Mouse (Mus musculus) lung, postnatal 25 days (tissue): ENCODE results near the gene Stx6.

Experiments
- DNase-seq: peaks from one replicate; pipeline ENCODE4 v3.0.0; 2022; ENCODE audit warnings: low spot score

Gene Stx6

DNA sequence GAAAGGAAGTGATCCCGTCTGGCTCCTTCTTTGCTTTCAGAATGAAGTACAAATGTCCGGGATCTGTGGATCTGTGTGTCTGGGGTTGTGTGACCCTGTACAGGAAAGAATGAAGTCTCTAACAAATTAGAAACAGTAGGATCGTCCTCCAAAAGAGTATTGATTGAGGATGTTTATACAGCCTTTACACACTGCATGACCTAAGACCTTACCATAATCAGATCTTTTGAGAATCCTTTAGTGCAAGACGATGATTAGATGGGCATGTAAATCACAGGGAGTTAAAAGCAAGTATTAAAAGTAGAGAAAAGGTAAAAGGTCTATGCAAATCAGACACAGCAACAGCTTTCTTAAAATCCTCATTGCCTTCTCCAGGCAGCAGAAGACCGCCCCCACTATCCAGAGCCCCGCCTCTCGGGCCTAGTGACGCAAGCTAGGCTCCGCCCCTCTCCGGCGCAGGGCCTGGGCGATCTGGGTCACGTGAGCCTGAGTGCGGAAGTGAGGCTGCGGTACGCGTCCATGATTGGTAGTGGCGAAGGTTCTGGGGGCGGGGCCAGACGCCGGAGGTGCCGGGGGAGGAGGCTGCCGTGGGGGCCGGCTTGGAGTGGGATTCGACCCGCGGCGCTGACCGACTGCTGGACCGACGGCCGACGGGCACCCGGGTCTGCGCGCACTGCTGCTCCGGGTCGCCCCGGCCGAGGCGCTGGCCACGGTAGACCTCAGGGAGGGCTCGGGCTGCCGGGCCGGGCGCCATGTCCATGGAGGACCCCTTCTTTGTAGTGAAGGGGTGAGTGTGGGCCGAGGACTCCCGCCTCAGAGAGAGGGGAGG is at the start of gene Stx6:
Stx6 (plus strand) TSS at position 575 of the 829 bp plus-strand sequence.
- peak; percentile 98 for DNase-seq

DNA sequence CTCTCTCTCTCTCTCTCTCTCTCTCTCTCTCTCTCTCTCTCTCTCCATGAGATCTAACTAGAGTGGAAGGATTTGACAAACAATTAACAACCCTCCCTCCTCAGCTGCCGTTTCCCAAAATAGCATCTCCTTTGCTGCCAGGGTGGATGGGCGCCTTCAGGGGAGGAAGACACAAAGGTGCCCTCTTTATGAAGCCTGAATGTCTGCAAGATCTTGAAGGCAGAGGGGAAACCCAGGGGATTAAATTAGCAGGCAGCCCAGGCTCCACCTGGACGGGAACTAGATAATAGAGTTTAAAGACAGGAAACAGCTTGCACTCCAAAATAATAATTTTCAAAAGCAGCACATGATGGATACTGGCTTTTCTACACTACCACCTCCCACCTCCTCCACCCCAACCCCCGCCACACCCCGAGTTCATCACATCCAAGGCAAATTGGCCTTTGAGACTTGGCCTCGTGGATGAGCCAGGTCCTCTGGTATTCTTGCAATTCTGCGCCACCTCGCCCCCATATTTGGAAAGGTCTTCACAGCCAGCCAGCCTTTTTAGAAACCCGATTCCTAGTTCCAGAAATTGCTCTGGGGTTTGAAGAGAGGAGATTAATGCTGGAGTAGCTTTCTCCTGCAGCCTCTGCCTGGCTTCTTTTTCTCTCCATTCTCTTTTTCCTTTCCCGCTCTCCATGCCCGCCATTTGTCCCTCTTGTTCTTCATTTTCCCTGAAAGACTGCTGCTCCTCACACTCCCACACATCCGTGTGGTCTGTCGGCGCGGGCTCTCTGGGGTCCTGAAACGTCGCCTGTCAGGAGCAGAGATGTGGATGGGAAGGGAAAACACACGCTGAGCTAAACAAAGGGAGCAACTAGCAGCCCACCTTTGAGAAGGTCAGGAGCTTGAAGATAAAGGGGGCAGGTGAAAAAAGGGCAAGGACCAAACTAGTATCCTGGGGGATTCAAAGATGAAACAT is 48.8 kb upstream of the Stx6 start:
- DNase-seq: no peak

DNA sequence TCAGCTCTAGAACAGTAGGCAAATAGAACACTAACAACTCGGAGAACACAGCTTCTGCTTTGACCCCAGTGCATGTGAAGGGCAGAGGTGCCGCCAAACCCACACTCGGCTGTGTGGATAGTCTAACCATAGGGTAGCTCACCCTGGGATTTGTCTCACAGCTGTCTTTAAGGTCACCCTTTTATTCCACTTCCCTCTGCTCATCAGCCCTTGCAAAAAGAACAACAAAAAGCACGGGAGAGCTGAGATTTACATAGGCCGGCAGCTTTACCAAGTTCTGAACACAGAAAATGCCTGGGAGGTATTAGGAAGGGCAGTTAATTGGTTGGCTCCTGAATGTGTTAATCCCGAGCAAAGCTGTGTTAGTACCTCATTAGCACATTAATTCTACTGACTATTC is 47.0 kb upstream of the Stx6 start:
- no peak for DNase-seq

DNA sequence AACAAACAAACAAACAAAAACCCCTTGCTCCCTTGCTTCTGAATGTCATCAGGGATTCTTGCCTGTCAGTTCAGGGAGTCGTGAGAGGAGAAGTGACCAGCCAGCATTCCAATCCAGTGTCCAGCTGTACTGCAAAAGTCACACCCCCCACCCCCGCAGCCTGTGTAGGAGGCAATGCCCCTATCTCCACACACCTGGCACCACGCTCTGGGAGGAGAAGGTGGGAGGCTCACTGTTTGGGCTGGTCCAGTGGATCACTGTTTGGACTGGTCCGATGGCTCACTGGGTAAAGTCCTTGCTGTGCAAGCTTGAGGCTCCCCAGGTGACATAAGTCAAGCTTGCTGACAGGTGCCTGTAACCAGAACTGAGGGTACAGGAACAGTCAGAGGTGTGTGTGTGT is 46.4 kb upstream of the Stx6 start:
- no peak for DNase-seq

DNA sequence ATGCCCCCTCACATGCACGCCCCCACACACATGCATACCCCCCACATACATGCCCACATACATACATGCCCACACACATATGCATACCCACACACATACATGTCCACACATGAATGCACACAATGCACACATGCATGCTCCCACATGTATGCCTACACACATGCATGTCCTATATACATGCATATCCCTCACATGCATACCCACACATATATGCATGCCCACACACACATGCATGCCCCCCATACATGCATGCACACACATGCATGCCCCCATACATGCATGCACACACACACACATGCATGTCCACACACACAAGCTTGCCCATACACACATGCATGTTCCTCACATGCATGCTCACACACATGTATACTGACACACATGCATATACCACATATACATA is 45.6 kb upstream of the Stx6 start:
- DNase-seq: no peak

DNA sequence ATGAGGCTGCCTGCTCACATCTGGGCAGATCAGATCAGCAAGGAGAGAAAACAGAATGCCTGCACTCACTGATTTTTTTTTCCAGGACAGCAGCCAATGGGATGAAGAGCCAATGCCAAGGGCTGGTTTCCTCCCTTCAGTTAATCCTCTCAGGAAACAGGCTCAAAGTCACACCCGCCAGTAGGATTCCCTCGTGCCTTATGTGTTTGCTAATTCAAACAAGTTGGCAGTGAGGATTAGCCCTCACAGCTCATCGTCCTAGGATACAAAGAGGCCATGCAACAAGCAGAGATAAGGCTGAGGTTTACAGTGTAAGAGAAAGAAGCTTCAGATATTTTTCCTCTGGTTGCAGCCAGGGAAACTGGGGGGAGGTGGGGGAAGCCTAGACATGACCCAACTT is 44.6 kb upstream of the Stx6 start:
- no peak for DNase-seq

DNA sequence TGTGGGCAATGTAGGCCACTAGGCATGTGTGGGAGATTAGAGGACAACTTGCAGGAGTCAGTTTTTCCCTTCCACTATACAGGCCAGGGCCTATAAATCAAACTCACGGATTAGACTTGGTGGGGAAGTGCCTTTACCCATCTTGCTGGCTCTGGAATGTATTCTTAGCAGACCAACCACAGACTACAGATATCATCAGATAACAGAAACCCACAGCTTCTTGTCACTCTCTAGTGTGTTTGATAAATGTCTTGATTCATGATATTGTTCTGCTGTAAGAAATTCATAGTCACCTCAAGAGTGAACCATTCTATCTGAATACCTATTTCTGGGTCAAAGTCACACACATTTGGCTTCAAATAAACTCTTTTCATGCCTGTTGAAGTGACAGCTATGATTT is 38.8 kb upstream of the Stx6 start:
- DNase-seq: no peak

DNA sequence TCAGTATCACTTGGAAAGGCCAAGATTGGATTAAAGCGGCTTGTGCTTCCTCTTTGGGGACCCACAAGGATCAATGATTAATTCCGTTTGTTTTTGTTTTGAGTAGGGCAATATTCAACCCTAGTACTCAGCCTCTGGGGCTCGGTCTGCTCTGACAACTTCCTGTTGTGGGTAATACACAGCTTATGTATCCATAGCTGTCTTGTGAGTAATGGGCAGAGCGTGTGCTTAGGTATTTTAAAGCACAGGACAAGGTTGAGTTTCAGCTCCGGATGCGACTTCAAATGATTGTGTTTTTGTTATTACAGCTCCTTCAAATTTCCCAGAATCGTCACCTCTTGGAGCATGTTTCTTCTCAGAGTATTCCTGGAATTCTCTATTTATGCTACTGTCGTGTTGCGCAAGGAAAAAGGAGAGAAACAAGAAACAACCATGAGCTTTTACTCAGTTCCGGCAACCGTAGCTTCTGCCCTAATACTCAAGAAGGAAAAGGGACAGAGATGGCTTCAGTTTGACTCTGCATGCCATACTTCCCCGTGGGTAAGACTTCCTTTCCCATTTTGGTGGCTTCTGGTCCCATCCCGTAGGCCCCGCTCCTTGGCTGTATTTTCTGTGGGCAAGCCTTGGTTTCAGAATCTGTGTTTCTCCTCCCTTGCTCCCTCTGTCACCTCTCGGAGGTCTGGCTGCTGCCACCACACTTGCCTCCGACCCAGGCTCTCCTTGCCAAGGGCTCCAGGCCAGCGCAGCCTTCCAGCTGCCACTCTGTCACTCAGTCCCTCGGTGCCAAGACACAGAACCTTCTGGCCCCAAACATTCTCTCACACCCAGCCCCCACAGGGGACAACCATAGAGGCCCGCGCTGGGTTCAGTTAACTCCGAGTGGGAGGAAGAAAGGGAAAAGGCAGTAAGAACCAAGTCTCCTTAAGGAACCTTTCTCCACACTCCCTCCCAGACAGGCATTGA is 36.3 kb upstream of the Stx6 start:
- DNase-seq: peak; percentile 54

DNA sequence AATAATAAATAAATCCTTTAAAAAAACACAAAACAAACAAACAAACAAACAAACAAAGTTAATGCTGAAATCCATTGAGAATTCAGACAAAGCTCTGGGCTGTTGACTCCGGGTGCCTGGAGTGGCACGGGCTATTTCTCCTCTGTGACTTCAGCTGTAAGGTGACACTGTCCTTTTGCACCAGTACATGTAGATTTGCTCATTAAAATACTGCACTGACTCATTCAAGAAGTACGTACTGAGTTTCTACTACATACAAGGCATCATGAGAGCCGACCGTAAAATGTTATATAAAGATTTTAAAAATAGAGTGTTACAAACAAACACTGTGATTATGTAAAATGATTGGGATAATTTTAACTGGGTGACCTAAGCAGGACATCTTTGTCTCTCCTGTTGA is 34.1 kb upstream of the Stx6 start:
- no peak for DNase-seq

DNA sequence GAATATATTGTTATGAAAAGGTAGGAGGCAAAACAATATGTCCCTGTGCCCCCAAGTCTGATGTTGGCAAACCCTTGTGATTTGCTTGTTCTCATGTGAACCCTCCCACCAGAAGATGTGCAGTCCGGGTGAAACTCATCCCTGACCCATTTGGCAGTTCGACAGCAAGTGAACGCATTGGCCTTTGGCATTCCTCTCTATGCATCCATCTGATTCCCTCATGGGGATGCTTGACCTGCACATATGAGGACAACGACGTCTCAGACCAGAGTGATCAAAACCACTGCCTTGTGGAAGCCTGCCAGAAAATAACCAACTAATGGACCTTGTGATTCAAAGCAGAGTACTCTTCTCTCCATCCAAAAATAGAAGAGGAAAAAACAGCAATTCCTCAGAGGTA is 31.8 kb upstream of the Stx6 start:
- DNase-seq: no peak

DNA sequence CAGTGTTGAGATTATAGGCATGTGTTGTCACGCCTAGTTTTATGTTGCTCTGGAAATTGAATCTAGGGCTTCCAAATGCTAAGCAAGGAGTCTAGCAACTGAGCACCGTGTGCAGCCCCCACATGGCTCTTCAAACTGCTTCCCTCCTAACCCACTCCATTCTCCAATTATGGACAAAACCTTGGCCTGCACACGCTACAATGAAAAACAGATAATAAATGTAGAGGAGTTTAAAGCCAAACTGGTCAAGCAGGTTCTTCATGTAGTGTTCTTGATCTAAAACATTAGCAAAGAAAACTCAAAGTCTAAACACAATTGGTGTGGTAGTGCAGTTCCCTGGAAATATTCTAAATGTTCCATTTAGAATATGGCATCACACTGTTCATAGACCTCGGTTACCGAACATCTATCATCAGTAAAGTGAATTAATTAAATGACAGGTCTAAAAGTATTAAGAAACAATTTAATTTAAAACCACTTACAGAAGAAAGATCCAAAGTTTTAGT is 31.0 kb upstream of the Stx6 start:
- no peak for DNase-seq

DNA sequence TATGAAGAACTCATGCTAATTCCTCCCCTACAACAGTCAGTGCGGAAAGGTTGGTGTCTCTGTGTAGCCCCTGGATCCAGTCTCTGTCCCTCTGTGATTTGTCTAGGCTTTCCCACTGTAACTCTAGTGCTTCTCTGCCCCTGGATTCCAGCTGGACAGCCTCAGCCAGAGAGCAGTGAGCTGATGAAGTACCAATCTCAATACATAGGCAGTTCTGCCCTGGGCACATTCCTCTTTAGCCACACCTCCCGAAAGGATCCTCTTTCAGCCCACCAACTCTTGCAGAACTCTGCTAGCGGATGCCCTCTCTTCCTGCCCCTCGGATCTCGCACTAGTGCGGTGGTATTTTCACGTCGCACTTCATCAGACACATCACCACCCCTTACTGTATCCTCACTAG is 23.6 kb upstream of the Stx6 start:
- DNase-seq: no peak

DNA sequence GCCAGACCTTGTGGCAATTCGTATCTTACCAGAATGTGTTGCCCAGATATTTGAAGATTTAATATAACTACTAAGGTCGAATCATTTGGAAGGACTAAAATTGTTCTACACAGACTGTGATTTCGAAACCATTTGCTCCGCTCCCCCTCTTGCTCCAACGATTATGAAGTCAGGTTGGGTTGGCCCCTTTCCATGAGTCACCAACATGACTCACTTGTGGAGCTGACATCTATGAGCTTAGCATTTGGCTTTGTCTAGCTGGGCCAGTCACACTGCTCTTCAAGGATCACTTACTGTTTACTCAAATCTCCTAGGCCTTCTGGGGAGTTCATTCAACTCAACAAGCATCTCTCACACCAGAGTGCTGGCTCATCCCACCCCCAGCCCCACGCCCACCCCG is 19.7 kb upstream of the Stx6 start:
- DNase-seq: peak; percentile 80

DNA sequence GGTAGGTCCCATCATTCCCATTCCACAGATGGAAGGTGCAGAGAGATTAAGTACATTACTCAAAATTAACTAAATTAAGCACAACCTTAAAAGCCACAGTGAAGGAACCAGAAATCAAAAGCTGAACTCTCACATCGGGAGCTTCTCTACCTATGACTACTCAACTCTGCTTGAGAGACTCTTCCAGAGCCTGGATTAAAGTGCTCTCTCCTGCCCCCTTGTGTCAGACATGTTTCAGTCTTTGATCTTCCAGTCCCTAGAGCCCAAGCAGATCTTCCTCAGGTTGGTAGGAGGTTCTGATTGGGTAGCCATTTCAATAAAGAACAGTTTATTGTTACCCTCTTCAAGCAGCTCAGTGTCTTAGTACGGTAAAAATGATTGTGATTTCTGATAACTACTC is 18.4 kb upstream of the Stx6 start:
- peak; percentile 87 for DNase-seq

DNA sequence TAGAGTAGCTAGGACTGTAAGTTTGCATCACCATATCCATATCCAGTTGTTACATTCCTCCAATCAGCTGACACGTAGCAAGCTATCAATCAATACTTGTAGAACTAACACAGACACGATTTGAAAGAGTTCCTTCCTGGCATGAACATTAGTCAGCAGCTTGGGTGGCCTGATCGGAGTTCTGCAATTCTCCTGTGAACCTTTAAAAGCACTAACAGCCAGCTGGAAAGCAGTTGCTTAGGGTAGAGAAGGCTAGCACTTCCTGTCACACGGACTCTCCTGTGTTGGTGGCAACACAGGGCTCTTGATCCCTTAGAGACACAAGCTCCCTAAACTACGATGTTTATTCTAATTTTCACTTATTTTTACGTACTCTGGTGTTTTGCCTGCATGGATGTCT is 12.9 kb upstream of the Stx6 start:
- peak; percentile 46 for DNase-seq

DNA sequence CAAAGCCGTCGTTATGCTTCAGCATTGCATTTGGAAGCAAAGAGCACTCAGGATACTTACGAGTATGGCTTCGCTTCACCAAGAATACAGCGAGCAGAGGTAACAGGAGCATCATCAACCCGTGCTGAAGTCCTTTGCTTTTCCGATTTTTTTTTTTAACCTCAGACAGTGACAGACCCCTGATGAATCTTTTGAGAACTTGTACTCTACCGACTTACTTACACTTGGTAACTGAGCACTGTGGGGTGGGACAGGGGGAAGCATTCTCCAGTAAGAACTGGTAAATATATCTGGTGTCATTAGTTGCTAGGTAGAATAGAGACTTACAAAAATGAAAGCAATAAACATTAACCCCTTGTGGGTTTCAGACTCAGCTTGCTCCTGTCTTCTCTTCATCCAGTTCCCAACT is 11.9 kb upstream of the Stx6 start, which contains the start of gene Mr1:
Mr1 (minus strand) TSS at position 243 of the 409 bp plus-strand sequence.
- DNase-seq: peak; percentile 86

DNA sequence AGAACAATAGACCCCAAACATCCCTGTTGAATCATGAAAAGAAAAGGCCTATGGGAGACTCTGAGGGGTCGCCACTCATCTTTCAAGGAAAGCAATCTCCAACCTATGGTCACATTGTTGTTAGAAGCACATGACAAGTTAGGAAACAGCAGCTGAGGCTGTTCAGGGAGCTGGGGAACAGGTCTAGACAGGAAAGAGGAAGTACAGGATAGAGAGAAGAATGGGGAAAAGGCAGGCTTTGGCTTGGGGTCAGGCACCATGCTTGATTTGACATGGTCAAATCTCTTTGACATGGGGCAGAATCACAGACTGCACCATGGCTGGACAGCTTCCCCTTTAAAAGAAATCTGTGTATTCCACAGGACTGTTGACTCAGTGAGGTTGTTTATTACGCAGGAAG is 11.3 kb upstream of the Stx6 start:
- DNase-seq: no peak

DNA sequence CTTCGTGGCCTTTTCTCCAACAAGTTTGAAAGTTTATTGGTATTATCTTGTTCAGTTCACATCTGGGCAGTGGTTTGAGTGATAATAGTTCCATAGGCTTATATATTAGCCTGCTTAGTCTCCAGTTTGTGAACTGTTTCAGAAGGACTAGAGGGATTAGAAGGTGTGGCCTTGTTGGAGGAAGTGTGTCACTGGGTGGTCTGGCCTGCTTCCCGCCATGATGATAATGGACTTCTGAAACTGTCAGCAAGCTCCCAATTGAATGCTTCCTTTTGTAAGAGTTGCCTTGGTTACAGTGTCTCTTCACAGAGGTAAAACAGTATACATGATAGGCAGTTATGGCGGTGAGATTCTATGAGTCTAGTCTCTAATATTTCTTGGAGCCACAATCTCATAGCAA is 9.1 kb upstream of the Stx6 start:
- DNase-seq: no peak

DNA sequence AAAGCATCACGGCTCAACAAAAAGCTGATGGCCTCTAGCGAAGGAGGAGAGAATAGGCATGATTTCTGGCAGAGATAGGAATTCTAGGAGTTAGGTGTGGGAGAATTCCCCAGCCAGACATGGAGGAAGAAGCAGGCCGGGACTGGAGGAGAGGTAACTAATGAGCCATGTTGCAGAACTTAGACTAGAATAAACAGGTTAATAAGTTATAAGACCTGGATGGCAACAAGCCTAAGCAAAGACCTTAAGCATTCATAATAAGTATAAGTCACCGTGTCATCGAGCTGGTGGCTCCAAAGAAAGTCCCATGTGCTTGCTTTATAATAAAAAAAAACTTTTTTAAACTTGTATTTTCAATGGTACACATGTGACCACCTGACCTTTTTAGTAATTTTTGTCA is 7.7 kb upstream of the Stx6 start:
- DNase-seq: no peak

DNA sequence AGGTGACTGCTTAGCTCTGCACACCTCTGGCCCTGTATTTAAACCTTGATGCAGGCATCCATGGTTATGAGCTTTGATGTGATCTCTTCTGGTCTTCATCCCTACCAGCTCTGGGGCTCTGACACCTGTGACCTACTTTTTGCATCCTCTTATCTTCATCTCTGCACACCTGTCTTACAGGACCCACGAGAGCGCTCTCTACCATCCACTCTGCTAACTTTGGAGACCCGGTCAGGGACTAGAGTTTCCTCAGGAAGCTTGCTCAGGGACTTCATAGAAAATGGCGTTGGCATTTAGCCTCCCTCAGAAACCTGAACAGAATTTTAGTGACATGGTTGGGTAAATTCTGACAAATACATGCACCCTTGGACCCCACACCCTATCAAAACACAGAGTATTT is 4.6 kb upstream of the Stx6 start:
- no peak for DNase-seq

DNA sequence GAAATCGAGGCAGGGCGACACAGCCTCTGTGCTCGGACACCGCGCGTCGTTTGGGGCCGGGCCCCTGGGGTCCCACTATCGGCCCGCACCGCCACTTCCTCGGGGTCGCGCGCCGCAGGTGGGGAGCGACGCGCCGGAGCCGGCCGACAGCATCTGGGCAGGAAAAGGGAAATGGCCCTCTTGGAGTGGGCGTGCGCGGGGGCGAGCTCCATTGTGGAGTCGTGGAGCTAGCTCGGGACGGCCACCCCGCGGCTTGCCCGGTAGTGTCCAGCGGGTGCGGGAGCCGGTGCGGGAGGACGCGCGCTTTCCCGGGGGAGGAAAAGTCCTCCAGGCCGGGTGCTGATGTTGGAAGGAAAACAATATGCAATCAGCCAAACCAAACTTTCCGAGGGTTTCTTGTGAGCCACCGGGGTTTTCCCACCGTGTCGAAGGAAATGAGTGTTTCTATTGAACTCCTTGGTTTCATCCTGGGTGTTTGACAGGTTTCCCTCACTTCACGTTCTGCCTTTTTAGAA is 512 bp downstream of the Stx6 start:
- peak; percentile 35 for DNase-seq
